Mouse (Mus musculus): ENCODE measurements around the gene Masp2. TPM values are rescaled to one million over a fixed set of nuclear protein-coding genes. Genes with fewer than 3 reads are reported as not detected.

The Masp2 gene
- polyA plus RNA-seq (2015; fragmentation: Nextera tagmentation; extraction: Ambion mirVana), result 1.7 and 2.1 TPM in 2 replicates

GRCm38 (mm10) chr4:148602357-148603120, at the start of gene Masp2:
Masp2 (plus strand) TSS chr4:148602554.

DNA sequence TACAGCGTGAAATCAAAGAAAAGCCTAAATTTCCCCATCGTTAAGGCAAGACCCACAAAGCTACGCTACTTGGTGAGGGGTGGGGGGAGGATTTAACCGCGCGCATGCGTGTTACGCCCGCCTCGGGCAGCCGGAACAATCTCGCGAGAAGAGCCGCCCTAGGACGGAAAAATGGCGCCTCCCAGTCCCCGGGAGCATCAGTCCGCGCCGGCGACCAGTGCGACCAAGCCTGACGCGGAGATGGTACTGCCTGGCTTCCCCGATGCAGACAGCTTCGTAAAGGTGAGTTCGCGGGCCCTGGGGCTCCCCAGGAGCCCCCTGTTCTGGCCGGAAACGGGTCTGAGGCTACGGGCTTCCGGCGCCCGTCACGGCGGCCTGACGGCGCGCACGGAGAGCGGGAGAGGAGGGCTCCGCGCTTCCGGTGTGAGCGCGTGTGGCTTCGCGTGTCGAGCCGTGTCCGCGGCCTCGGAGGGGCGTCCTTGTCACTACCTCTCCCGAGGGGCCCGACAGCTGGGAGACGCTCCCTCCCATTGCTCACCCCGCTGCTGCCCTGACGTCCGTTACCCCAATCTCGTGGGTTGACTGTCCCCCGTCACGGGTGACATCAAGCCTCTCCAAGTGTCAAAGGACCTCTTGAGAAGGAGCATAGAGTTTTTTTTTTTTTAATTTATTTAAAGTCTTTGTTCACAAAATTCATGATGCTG, 43.9 kb upstream of the Masp2 start, which contains the start of gene Exosc10:
Gene Exosc10 (plus strand): TSS at position 133 of the 704 bp plus-strand sequence.

GRCm38 (mm10) chr4:148591171-148591630, 11.2 kb upstream of the Masp2 start, which contains the start of gene Srm:
Srm (plus strand) TSS chr4:148591503.

DNA sequence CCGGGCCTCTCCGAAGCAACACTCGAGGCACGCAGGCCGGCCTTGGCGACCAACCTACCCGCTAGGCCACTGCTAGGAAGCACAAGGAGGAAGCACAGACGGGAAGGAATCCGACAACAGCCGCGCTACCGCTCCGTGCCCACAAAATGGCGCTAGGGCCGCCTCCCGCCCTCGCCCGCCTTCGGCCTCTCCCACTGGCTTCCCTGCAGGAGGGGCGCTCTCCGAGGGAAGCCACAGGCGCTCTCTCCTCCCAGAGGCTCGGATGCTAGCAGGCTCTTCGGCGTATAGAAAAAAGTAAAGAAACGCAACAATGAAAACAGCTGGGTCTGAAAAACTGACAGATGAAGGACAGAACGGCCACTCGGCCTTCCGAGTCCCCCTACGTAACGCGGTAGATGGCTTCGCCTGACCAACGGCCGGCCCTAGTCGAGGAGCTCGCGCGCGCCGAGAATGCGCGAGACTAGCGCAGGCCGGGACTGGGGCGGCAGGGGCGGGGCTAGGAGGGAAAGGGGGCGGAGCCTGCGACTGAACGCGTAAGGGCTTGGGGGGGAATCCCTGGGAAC, 24.4 kb downstream of the Masp2 start, which contains the start of gene Tardbp:
Gene Tardbp (minus strand): TSS at position 397 of the 563 bp plus-strand sequence.

GRCm38 (mm10) chr4:148643291-148644156, 41.2 kb downstream of the Masp2 start, which contains the start of gene Gm572:
Gm572 (plus strand) TSS chr4:148643317.

Other genes starting within 250 kb of the Masp2 start
- 10.6 and 13.8 TPM in 2 replicates for gene Ubiad1, start 157.8 kb upstream of the Masp2 start, polyA plus RNA-seq (2015; fragmentation: Nextera tagmentation; extraction: Ambion mirVana)
- 28.2 and 29.1 TPM in 2 replicates for gene Mtor, start 153.9 kb upstream of the Masp2 start, polyA plus RNA-seq (2015; fragmentation: Nextera tagmentation; extraction: Ambion mirVana)
- gene Angptl7, start 102.1 kb upstream of the Masp2 start, polyA plus RNA-seq (2015; fragmentation: Nextera tagmentation; extraction: Ambion mirVana), result 3.3 and 4.6 TPM in 2 replicates
- 34.9 and 45.9 TPM in 2 replicates for gene Exosc10, start 44.1 kb upstream of the Masp2 start, polyA plus RNA-seq (2015; fragmentation: Nextera tagmentation; extraction: Ambion mirVana)
- gene Srm, start 11.1 kb upstream of the Masp2 start, polyA plus RNA-seq (2015; fragmentation: Nextera tagmentation; extraction: Ambion mirVana), result 66.8 and 88.0 TPM in 2 replicates
- gene Tardbp, start 24.5 kb downstream of the Masp2 start, polyA plus RNA-seq (2015; fragmentation: Nextera tagmentation; extraction: Ambion mirVana), result 176 and 195 TPM in 2 replicates
- gene Gm572, start 40.8 kb downstream of the Masp2 start, polyA plus RNA-seq (2015; fragmentation: Nextera tagmentation; extraction: Ambion mirVana), result not detected in 2 replicates
- 4.0 and 4.8 TPM in 2 replicates for gene Casz1, start 201.9 kb downstream of the Masp2 start, polyA plus RNA-seq (2015; fragmentation: Nextera tagmentation; extraction: Ambion mirVana)

Data from adrenal gland, postnatal 0 days (tissue).